Mouse (Mus musculus): ENCODE measurements at regions not wholly inside any gene's neighbourhood (a gene's known extent, or its start where the extent isn't known, plus 50 kb on each side); places are given as distances from the start of the nearest gene placed in this dataset.

- DNase-seq (ENCODE audit: low spot score in 2 of 2) = no peak
Measured at GRCm38 (mm10) chr9:74650036-74650435, 211.7 kb upstream of the Onecut1 start.

DNA sequence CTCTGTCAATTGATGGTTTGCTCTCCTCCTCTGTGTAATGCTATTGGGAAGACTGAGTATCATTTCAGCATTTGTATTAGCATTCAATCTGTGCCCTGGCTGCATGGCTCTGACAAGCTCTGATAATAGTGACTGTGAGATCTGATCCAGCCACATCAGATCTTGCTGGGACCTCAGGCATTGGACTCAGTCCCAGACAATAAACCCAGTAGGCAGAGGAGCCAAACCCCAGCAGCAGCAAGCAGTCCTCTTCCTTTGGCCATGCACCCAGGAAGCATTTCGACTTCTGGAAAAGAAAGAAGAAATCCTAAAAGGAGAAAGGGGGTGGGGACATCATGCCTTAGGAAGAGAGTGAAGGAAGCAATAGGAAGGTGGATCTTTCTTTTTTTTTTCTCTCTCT lies 205.8 kb upstream of the Onecut1 start:
- DNase-seq (ENCODE audit: low spot score in 2 of 2) = no peak

GRCm38 (mm10) chr9:74656392-74656791 lies 205.3 kb upstream of the Onecut1 start:
- no peak for DNase-seq (ENCODE audit: low spot score in 2 of 2)

- no peak for DNase-seq (ENCODE audit: low spot score in 2 of 2)
Measured at GRCm38 (mm10) chr9:74671356-74671952, 190.3 kb upstream of the Onecut1 start.

- no peak for DNase-seq (ENCODE audit: low spot score in 2 of 2)
Measured at GRCm38 (mm10) chr9:74672261-74672660, 189.5 kb upstream of the Onecut1 start.

DNA sequence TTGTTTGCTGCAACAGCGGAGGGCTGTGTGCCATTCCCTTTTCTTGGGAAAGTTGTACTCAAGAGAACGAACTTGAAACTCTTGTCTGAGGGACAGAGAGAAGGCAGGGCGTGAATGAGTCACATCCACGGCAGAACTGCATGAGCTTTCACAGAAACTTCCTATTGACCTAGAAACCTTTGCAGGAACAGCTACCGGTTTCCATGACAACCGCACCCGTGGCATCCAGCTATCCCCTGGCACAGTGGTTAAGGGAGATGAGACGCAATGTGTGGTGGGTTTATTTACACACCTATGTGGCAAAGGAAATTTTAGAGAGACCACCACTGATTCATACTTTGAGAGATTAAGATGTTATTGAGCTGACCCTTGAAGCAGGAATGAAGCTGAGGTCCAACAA lies 163.5 kb upstream of the Onecut1 start:
- DNase-seq (ENCODE audit: low spot score in 2 of 2) = no peak

DNA sequence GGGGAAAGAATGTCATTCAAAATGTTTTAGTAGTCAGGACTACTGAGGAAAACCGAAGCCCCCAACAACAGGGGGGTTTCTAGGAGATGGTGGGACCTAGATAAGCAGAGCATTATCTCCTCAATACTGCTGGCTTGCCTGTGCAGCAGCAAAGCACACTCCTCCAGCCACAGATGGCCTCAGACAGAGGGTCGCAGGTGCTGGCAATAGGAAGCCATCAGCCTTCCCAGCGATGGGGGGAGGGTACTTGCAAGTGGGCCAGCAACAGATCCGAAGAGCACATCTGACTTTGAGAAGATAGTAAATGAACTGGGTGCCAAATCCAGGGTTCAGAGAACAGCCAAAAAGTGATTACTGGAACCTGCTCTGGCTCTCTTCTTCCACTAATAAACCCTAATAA lies 156.0 kb upstream of the Onecut1 start:
- no peak for DNase-seq (ENCODE audit: low spot score in 2 of 2)

GRCm38 (mm10) chr9:74707608-74708007 lies 154.1 kb upstream of the Onecut1 start:
- DNase-seq (ENCODE audit: low spot score in 2 of 2) = no peak

GRCm38 (mm10) chr9:74711698-74712097 lies 150.0 kb upstream of the Onecut1 start:
- no peak for DNase-seq (ENCODE audit: low spot score in 2 of 2)

- DNase-seq (ENCODE audit: low spot score in 2 of 2) = no peak
Measured at GRCm38 (mm10) chr9:74732451-74732850, 129.3 kb upstream of the Onecut1 start.

GRCm38 (mm10) chr9:74741949-74742348 lies 119.8 kb upstream of the Onecut1 start:
- DNase-seq (ENCODE audit: low spot score in 2 of 2) = no peak

- DNase-seq (ENCODE audit: low spot score in 2 of 2) = no peak
Measured at GRCm38 (mm10) chr9:74747886-74748285, 113.8 kb upstream of the Onecut1 start.

- no peak for DNase-seq (ENCODE audit: low spot score in 2 of 2)
Measured at GRCm38 (mm10) chr9:74758025-74758424, 103.7 kb upstream of the Onecut1 start.

- no peak for DNase-seq (ENCODE audit: low spot score in 2 of 2)
Measured at GRCm38 (mm10) chr9:74758876-74759275, 102.8 kb upstream of the Onecut1 start.

DNA sequence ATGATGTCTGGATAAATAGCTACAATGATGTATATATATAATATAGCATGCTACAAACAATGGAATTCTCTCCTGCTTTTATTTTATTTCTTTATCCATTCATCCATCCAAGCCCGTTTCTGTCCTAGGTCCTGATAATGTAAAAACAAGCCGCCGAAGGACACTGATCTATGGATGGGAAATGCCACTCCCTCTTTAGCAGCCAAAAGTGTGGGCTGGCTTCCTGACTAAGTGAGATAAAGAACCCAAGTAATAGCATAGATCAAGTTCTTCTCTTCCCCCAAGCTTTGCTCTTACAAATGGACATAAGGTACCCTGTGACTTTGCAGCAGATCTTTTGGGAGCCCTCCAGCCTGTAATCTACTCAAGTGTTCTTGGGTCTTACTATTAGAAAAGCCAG lies 81.3 kb upstream of the Onecut1 start:
- no peak for DNase-seq (ENCODE audit: low spot score in 2 of 2)

- no peak for DNase-seq (ENCODE audit: low spot score in 2 of 2)
Measured at GRCm38 (mm10) chr9:74793394-74793793, 68.3 kb upstream of the Onecut1 start.

- no peak for DNase-seq (ENCODE audit: low spot score in 2 of 2)
Measured at GRCm38 (mm10) chr9:74795994-74796393, 65.7 kb upstream of the Onecut1 start.

- no peak for DNase-seq (ENCODE audit: low spot score in 2 of 2)
Measured at GRCm38 (mm10) chr9:74797272-74797844, 64.4 kb upstream of the Onecut1 start.

DNA sequence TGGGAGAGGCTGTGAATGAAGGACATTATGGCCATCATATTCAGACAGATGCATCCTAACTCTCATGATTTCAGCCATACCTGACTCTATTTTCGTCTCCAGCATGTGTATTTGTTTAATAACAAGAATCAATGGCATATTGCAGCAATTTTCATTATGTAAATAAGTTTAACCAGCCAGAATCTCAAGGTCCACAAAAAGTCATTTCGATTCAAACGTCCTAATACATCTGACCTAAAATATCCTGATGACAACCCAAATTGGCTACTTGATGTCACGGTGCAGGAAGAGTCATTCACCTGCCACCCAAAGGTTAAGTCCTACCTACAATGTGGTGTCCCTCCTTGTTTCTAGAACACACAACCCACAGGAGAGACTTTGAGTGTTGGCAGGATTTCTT lies 60.6 kb upstream of the Onecut1 start:
- no peak for DNase-seq (ENCODE audit: low spot score in 2 of 2)

DNA sequence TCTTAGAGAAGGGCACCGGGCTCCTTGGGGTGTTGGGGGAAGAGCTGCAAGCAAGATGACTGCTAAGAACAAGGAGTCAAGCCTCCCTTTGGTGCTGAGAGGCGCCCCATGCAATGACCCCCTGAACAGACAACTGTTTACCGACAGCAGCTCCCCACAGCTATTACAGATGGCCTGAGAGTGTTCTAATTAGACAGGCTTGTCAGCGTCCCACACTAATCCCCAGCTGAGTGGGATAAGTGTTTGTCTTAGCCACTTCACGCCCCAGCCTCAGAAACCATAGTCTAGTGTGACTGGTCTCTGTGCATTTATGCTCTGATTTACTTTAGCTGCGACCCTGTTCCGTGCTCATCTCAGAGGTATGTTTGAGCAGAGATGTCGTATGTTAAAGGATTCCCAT lies 50.3 kb upstream of the Onecut1 start:
- no peak for DNase-seq (ENCODE audit: low spot score in 2 of 2)
